Mouse (Mus musculus): ENCODE measurements around the gene Rpl10a.

DNA sequence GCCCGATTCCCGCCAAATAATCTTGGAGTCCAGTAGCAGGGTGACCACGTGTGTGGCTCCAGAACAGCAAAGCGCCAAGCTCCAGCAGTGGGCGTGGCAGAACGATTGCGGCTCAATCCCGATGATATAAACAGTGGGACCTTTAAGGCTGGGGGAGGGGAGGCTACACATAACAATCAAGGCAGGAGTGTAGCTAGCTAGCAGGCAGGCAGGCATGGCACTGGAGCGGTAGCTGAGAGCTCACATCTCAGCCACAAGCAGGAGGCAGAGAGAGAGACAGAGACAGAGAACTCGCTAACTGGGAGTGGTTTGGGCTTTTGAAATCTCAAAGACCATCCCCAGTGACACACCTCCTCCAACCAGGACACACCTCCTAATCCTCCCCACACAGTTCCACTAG is 23.1 kb upstream of the Rpl10a start:
- TF ChIP-seq GATA1 (IDR thresholded peaks at IDR 0.05; ENCODE audit: borderline replicate concordance, low read length): no peak
- TF ChIP-seq FLI1 (IDR thresholded peaks at IDR 0.05; ENCODE audit: low read length): no peak

All from megakaryocyte, embryonic 14.5 days (primary cell).